Mouse (Mus musculus): ENCODE results near the gene Hectd4.

- TF ChIP-seq CTCF (IDR thresholded peaks at IDR 0.05): no peak
- no peak for TF ChIP-seq EP300 (IDR thresholded peaks at IDR 0.05; ENCODE audit: insufficient read depth, low read depth, low read length)
- TF ChIP-seq POLR2A (IDR thresholded peaks at IDR 0.05; ENCODE audit: insufficient read depth, low read depth, low read length): no peak
Measured at GRCm38 (mm10) chr5:121331731-121332130, 111.7 kb downstream of the Hectd4 start.

Measured in heart, adult 2 months (tissue).